Mouse (Mus musculus) forebrain, embryonic 16.5 days (tissue): Measurements from ENCODE around the gene Gk2. TPM values are rescaled to one million over a fixed set of nuclear protein-coding genes. Genes with fewer than 3 reads are reported as not detected.

ENCODE experiments used
- ATAC-seq: fragments of 200-750 bp; cut with Nextera tagmentation; 2 replicates; pipeline ENCODE4 v1.8.0; 2017; ENCODE audit warnings: mild to moderate bottlenecking, moderate library complexity
- H3K27ac ChIP-seq: fragments of 300-500 bp; sonication (generic); 2 replicates; pipeline ENCODE4 v1.5.1; 2014; ENCODE audit warnings: low read length, control low read depth
- H3K27me3 ChIP-seq: fragments of 300-500 bp; sonication (generic); replicated peaks from 2 replicates; pipeline ENCODE4 v1.6.1; 2014; ENCODE audit warnings: low read length; ENCODE audit not compliant: control insufficient read depth, insufficient read depth
- H3K36me3 ChIP-seq: fragments of 300-500 bp; sonication (generic); 2 replicates; pipeline ENCODE4 v1.6.1; 2014; ENCODE audit not compliant: control insufficient read depth, insufficient read depth
- H3K4me1 ChIP-seq: fragments of 300-500 bp; sonication (generic); replicated peaks from 2 replicates; pipeline ENCODE4 v1.6.1; 2014; ENCODE audit warnings: low read length; ENCODE audit not compliant: control insufficient read depth, insufficient read depth
- H3K4me2 ChIP-seq: fragments of 300-500 bp; sonication (generic); 2 replicates; pipeline ENCODE4 v1.6.1; 2014; ENCODE audit warnings: mild to moderate bottlenecking, low read length, control low read depth
- H3K4me3 ChIP-seq: fragments of 300-500 bp; sonication (generic); replicated peaks from 2 replicates; pipeline ENCODE4 v1.5.1; 2014; ENCODE audit warnings: mild to moderate bottlenecking, low read length, control low read depth
- H3K9ac ChIP-seq: fragments of 300-500 bp; sonication (generic); replicated peaks from 2 replicates; pipeline ENCODE4 v1.6.1; 2014; ENCODE audit warnings: low read depth, low read length, control low read depth
- H3K9me3 ChIP-seq: fragments of 300-500 bp; sonication (generic); 2 replicates; pipeline ENCODE4 v1.6.1; 2016; ENCODE audit warnings: low read length; ENCODE audit not compliant: control insufficient read depth
- WGBS: fragments of 180-500 bp; shearing (Covaris S2); extraction: QIAGEN DNeasy Blood & Tissue Kit; methylation state at CpG from one replicate; pipeline ENCODE4 v1.1.7; 2014; 5-methylcytosine and 5-hydroxymethylcytosine counted together
- polyA plus RNA-seq: library from polyadenylated mRNA; unstranded; fragments of >200 nt; fragmentation: Nextera tagmentation; extraction: Ambion mirVana; gene quantifications from 2 replicates; pipeline ENCODE4 v1.2.1, GENCODE M21; 2015

Gk2 gene
- polyA plus RNA-seq, 1 experiment from 2014 or later, result not detected

- Histone ChIP-seq H3K36me3 (no peaks in the 10 kb centered on the region), H3K27me3 (no peaks in the 10 kb centered on the region), H3K9me3 (no peaks in the 10 kb centered on the region), H3K4me2 (no peak overlapping the region), H3K27ac (no peak overlapping the region), H3K4me3 (no peak overlapping the region), H3K4me1 (peaks cover 19% of the 10 kb centered on the region), H3K9ac (no peak overlapping the region)
- 29% methylated on average over 4 of the region's 4 CpGs for WGBS
- ATAC-seq, result 0 out of 2 replicates have a peak, but pooled peaks have one; percentile 34
Observed at GRCm38 (mm10) chr5:97409234-97409704, 47.6 kb downstream of the Gk2 start.

Other genes starting within 250 kb of the Gk2 start
- 0.06 and 0.08 TPM in 2 replicates for gene Naa11, start 64.6 kb downstream of the Gk2 start, polyA plus RNA-seq